Mouse (Mus musculus): ENCODE measurements around the gene Ipo4. TPM values are rescaled to one million over a fixed set of nuclear protein-coding genes. Genes with fewer than 3 reads are reported as not detected.

Gene Ipo4
- polyA plus RNA-seq, 1 experiment from 2014 or later = 107 TPM

GRCm38 (mm10) chr14:55618486-55619195 lies 17.1 kb downstream of the Ipo4 start:
- Histone ChIP-seq H3K36me3 (0 out of 2 replicates have a peak, but pooled peaks cover 5% of the 10 kb centered on the region), H3K27me3 (no peaks in the 10 kb centered on the region), H3K4me2 (peak overlapping the region; percentile 37), H3K9ac (no peak overlapping the region), H3K27ac (no peak overlapping the region), H3K4me3 (peak overlapping the region; percentile 20), H3K4me1 (peaks cover 6% of the 10 kb centered on the region; the same call in 1 of the 2 replicates), H3K9me3 (no peaks in the 10 kb centered on the region)
- 44% methylated on average over 22 of the region's 22 CpGs for WGBS
- ATAC-seq (ENCODE audit: insufficient number of reproducible peaks, low FRiP score, low TSS enrichment, low read depth) = no peak

- H3K9me3 ChIP-seq = no peaks in the 10 kb centered on the region
- peak within 1 kb of the TSS; percentile 20 for H3K4me3 ChIP-seq
- 17% methylated on average over 21 of the region's 21 CpGs for WGBS
- no peaks in the 10 kb centered on the region for H3K36me3 ChIP-seq
- peak within 1 kb of the TSS; percentile 37 for H3K4me2 ChIP-seq
- peak; percentile 42; the same call in 1 of the 2 replicates for ATAC-seq (ENCODE audit: insufficient number of reproducible peaks, low FRiP score, low TSS enrichment, low read depth)
- no peaks in the 10 kb centered on the region for H3K27me3 ChIP-seq
- H3K27ac ChIP-seq = no peak within 1 kb of the TSS
- H3K9ac ChIP-seq = no peak within 1 kb of the TSS
- peaks cover 6% of the 10 kb centered on the region; the same call in 1 of the 2 replicates for H3K4me1 ChIP-seq
Observed at GRCm38 (mm10) chr14:55617822-55618221, 17.9 kb downstream of the Ipo4 start, which contains the start of gene Rec8. Rec8 (plus strand) TSS chr14:55618037.

- ATAC-seq (ENCODE audit: insufficient number of reproducible peaks, low FRiP score, low TSS enrichment, low read depth) = no peak
- H3K27ac ChIP-seq = no peak overlapping the region
- WGBS = 78% methylated on average over 2 of the region's 2 CpGs
Observed at GRCm38 (mm10) chr14:55616844-55617243, 18.9 kb downstream of the Ipo4 start.

GRCm38 (mm10) chr14:55615876-55616275 lies 19.9 kb downstream of the Ipo4 start:
- H3K9ac ChIP-seq = no peak overlapping the region
- H3K9me3 ChIP-seq = no peaks in the 10 kb centered on the region
- WGBS = 55% methylated on average over 2 of the region's 2 CpGs
- no peak overlapping the region for H3K4me2 ChIP-seq
- H3K4me1 ChIP-seq = peaks cover 6% of the 10 kb centered on the region; the same call in 1 of the 2 replicates
- no peak overlapping the region for H3K27ac ChIP-seq
- no peak overlapping the region for H3K4me3 ChIP-seq
- no peak for ATAC-seq (ENCODE audit: insufficient number of reproducible peaks, low FRiP score, low TSS enrichment, low read depth)
- H3K27me3 ChIP-seq = no peaks in the 10 kb centered on the region
- no peaks in the 10 kb centered on the region for H3K36me3 ChIP-seq

More at GRCm38 (mm10) chr14:55616844-55617243, 18.9 kb downstream of the Ipo4 start:
- no peak overlapping the region for H3K9ac ChIP-seq
- no peak overlapping the region for H3K4me3 ChIP-seq
- H3K4me2 ChIP-seq = no peak overlapping the region
- peaks cover 6% of the 10 kb centered on the region; the same call in 1 of the 2 replicates for H3K4me1 ChIP-seq
- H3K36me3 ChIP-seq = no peaks in the 10 kb centered on the region
- no peaks in the 10 kb centered on the region for H3K27me3 ChIP-seq
- no peaks in the 10 kb centered on the region for H3K9me3 ChIP-seq

- H3K9ac ChIP-seq = no peak overlapping the region
- H3K4me3 ChIP-seq = no peak overlapping the region
- H3K9me3 ChIP-seq = no peaks in the 10 kb centered on the region
- no peak overlapping the region for H3K4me2 ChIP-seq
- 76% methylated on average over 7 of the region's 7 CpGs for WGBS
- H3K27me3 ChIP-seq = no peaks in the 10 kb centered on the region
- H3K27ac ChIP-seq = no peak overlapping the region
- no peak for ATAC-seq (ENCODE audit: insufficient number of reproducible peaks, low FRiP score, low TSS enrichment, low read depth)
- peaks cover 5% of the 10 kb centered on the region; the same call in 1 of the 2 replicates for H3K36me3 ChIP-seq
- H3K4me1 ChIP-seq = peaks cover 6% of the 10 kb centered on the region; the same call in 1 of the 2 replicates
Observed at GRCm38 (mm10) chr14:55614565-55615178, 21.1 kb downstream of the Ipo4 start.

- peaks cover 19% of the 10 kb centered on the region for H3K36me3 ChIP-seq
- no peak overlapping the region for H3K4me2 ChIP-seq
- no peak overlapping the region for H3K9ac ChIP-seq
- no peaks in the 10 kb centered on the region for H3K9me3 ChIP-seq
- H3K4me3 ChIP-seq = no peak overlapping the region
- H3K27ac ChIP-seq = no peak overlapping the region
- no peak for ATAC-seq (ENCODE audit: insufficient number of reproducible peaks, low FRiP score, low TSS enrichment, low read depth)
- H3K4me1 ChIP-seq = no peaks in the 10 kb centered on the region
- no peaks in the 10 kb centered on the region for H3K27me3 ChIP-seq
- WGBS = 57% methylated on average over 6 of the region's 6 CpGs
Observed at GRCm38 (mm10) chr14:55613346-55613745, 22.4 kb downstream of the Ipo4 start.

GRCm38 (mm10) chr14:55608339-55608738 lies 27.4 kb downstream of the Ipo4 start:
- 93% methylated on average over 6 of the region's 6 CpGs for WGBS
- H3K9ac ChIP-seq = no peak overlapping the region
- H3K4me1 ChIP-seq = peaks cover 15% of the 10 kb centered on the region
- H3K4me2 ChIP-seq = no peak overlapping the region
- peaks cover 48% of the 10 kb centered on the region for H3K36me3 ChIP-seq
- no peak for ATAC-seq (ENCODE audit: insufficient number of reproducible peaks, low FRiP score, low TSS enrichment, low read depth)
- H3K9me3 ChIP-seq = no peaks in the 10 kb centered on the region
- no peak overlapping the region for H3K27ac ChIP-seq
- no peaks in the 10 kb centered on the region for H3K27me3 ChIP-seq
- H3K4me3 ChIP-seq = no peak overlapping the region

- ATAC-seq (ENCODE audit: insufficient number of reproducible peaks, low FRiP score, low TSS enrichment, low read depth) = no peak
- WGBS = 93% methylated on average over 16 of the region's 16 CpGs
- peaks cover 71% of the 10 kb centered on the region for H3K36me3 ChIP-seq
Observed at GRCm38 (mm10) chr14:55605743-55606459, 29.9 kb downstream of the Ipo4 start.

GRCm38 (mm10) chr14:55604823-55605222 lies 30.9 kb downstream of the Ipo4 start:
- Histone ChIP-seq H3K27me3 (no peaks in the 10 kb centered on the region), H3K4me1 (peaks cover 22% of the 10 kb centered on the region), H3K9me3 (no peaks in the 10 kb centered on the region), H3K36me3 (peaks cover 78% of the 10 kb centered on the region), H3K27ac (no peak overlapping the region), H3K4me3 (0 out of 2 replicates have a peak overlapping the region, but pooled peaks have one; percentile 43), H3K4me2 (peak overlapping the region; percentile 60; the same call in 1 of the 2 replicates), H3K9ac (no peak overlapping the region)
- WGBS = 78% methylated on average over 11 of the region's 11 CpGs
- no peak for ATAC-seq (ENCODE audit: insufficient number of reproducible peaks, low FRiP score, low TSS enrichment, low read depth)

More at GRCm38 (mm10) chr14:55605743-55606459, 29.9 kb downstream of the Ipo4 start:
- Histone ChIP-seq H3K9me3 (no peaks in the 10 kb centered on the region), H3K4me2 (no peak overlapping the region), H3K27me3 (no peaks in the 10 kb centered on the region), H3K27ac (no peak overlapping the region), H3K9ac (no peak overlapping the region), H3K4me3 (no peak overlapping the region), H3K4me1 (peaks cover 22% of the 10 kb centered on the region)

GRCm38 (mm10) chr14:55603633-55604576 lies 31.9 kb downstream of the Ipo4 start:
- peak; percentile 82 for ATAC-seq (ENCODE audit: insufficient number of reproducible peaks, low FRiP score, low TSS enrichment, low read depth)
- H3K4me3 ChIP-seq = peak overlapping the region; percentile 43
- H3K9me3 ChIP-seq = no peaks in the 10 kb centered on the region
- H3K36me3 ChIP-seq = peaks cover 78% of the 10 kb centered on the region
- peak overlapping the region; percentile 52; the same call in 1 of the 2 replicates for H3K9ac ChIP-seq
- peaks cover 22% of the 10 kb centered on the region for H3K4me1 ChIP-seq
- H3K27ac ChIP-seq = peak overlapping the region; percentile 83
- WGBS = 15% methylated on average over 19 of the region's 19 CpGs
- peak overlapping the region; percentile 60 for H3K4me2 ChIP-seq
- H3K27me3 ChIP-seq = no peaks in the 10 kb centered on the region

GRCm38 (mm10) chr14:55603271-55603632 lies 32.5 kb downstream of the Ipo4 start, which contains the start of gene Irf9:
Irf9 (plus strand) TSS chr14:55603571.
- H3K4me2 ChIP-seq = peak within 1 kb of the TSS; percentile 60
- peak within 1 kb of the TSS; percentile 83 for H3K27ac ChIP-seq
- peak within 1 kb of the TSS; percentile 43 for H3K4me3 ChIP-seq
- no peaks in the 10 kb centered on the region for H3K27me3 ChIP-seq
- H3K9ac ChIP-seq = peak within 1 kb of the TSS; percentile 52; the same call in 1 of the 2 replicates
- no peaks in the 10 kb centered on the region for H3K9me3 ChIP-seq
- H3K36me3 ChIP-seq = peaks cover 78% of the 10 kb centered on the region
- 84% methylated on average over 7 of the region's 7 CpGs for WGBS
- peaks cover 22% of the 10 kb centered on the region for H3K4me1 ChIP-seq
- ATAC-seq (ENCODE audit: insufficient number of reproducible peaks, low FRiP score, low TSS enrichment, low read depth) = no peak

Measured in limb, embryonic 15.5 days (tissue).